31 mouse cellular contexts compared by ENCODE assay signal in genomic region chr11:97952367-97953006, GRCm38 (mm10). TPM values are rescaled to one million over a fixed set of nuclear protein-coding genes. Genes with fewer than 3 reads are reported as not detected.
"Had no signal": no experiment of that assay in that cellular context is flagged by ENCODE, and none has a peak within 500 bp of the region (broad histone marks: within the 10 kb centered on the region; RNA-seq: fewer than 3 reads in every experiment).

No protein-coding gene starts in this region.

- H3K27ac ChIP-seq: limb, embryonic 10.5 days; limb, embryonic 12.5 days; limb, embryonic 13.5 days; limb, embryonic 15.5 days; liver, embryonic 12.5 days; liver, embryonic 13.5 days; liver, embryonic 14.5 days; liver, embryonic 15.5 days; lung, embryonic 15.5 days; macrophage; midbrain, embryonic 10.5 days; midbrain, embryonic 12.5 days; midbrain, embryonic 13.5 days; midbrain, embryonic 15.5 days had no signal

- ATAC-seq: liver, embryonic 12.5 days; liver, postnatal 0 days; lung, postnatal 0 days; midbrain, embryonic 13.5 days; midbrain, embryonic 15.5 days; midbrain, embryonic 16.5 days had no signal

- H3K4me2 ChIP-seq: limb, embryonic 12.5 days; limb, embryonic 13.5 days; limb, embryonic 15.5 days; liver, embryonic 11.5 days; liver, embryonic 12.5 days; liver, embryonic 13.5 days; liver, embryonic 15.5 days; lung, embryonic 14.5 days; lung, embryonic 15.5 days; midbrain, embryonic 11.5 days; midbrain, embryonic 12.5 days; midbrain, embryonic 13.5 days; midbrain, embryonic 15.5 days had no signal

- DNase-seq: left cerebral cortex, postnatal 4 days; liver; liver, embryonic 13.5 days; liver, postnatal 0 days; lung, adult 2 months; lung, embryonic 14.5 days; lung, postnatal 10 days; lung, postnatal 14 days; lung, postnatal 36 days; lung, postnatal 4 days; midbrain, embryonic 14.5 days had no signal

- H3K27me3 ChIP-seq: limb, embryonic 12.5 days; limb, embryonic 13.5 days; limb, embryonic 15.5 days; liver, embryonic 12.5 days; liver, embryonic 13.5 days; liver, embryonic 15.5 days; lung, embryonic 15.5 days; midbrain, embryonic 12.5 days; midbrain, embryonic 13.5 days; midbrain, embryonic 15.5 days had no signal

- H3K4me3 ChIP-seq: limb, embryonic 10.5 days; limb, embryonic 12.5 days; limb, embryonic 13.5 days; limb, embryonic 15.5 days; liver, embryonic 12.5 days; liver, embryonic 13.5 days; liver, embryonic 15.5 days; lung, embryonic 15.5 days; megakaryocyte, embryonic 14.5 days; midbrain, embryonic 10.5 days; midbrain, embryonic 12.5 days; midbrain, embryonic 13.5 days; midbrain, embryonic 15.5 days; myocyte had no signal

- H3K36me3 ChIP-seq: limb, embryonic 10.5 days; limb, embryonic 12.5 days; limb, embryonic 13.5 days; limb, embryonic 15.5 days; liver, embryonic 12.5 days; liver, embryonic 13.5 days; liver, embryonic 15.5 days; lung, embryonic 15.5 days; midbrain, embryonic 10.5 days; midbrain, embryonic 12.5 days; midbrain, embryonic 13.5 days; midbrain, embryonic 15.5 days had no signal

- H3K4me1 ChIP-seq: limb, embryonic 12.5 days; limb, embryonic 13.5 days had no signal

- H3K9me3 ChIP-seq: limb, embryonic 10.5 days; limb, embryonic 12.5 days; limb, embryonic 13.5 days; limb, embryonic 15.5 days; liver, embryonic 12.5 days; liver, embryonic 13.5 days; liver, embryonic 15.5 days; lung, embryonic 15.5 days; midbrain, embryonic 10.5 days; midbrain, embryonic 12.5 days; midbrain, embryonic 13.5 days; midbrain, embryonic 15.5 days had no signal

- H3K9ac ChIP-seq: limb, embryonic 12.5 days; limb, embryonic 13.5 days; limb, embryonic 15.5 days; liver, embryonic 12.5 days; liver, embryonic 13.5 days; liver, embryonic 14.5 days; liver, embryonic 15.5 days; liver, postnatal 0 days; lung, embryonic 14.5 days; lung, embryonic 15.5 days; midbrain, embryonic 12.5 days; midbrain, embryonic 13.5 days; midbrain, embryonic 15.5 days had no signal

RNA-seq across cellular contexts. Expression of gene Plxdc1, which starts 33.8 kb away (rescaled TPM):
- polyA plus RNA-seq: limb, embryonic 10.5 days; limb, embryonic 12.5 days; midbrain, embryonic 11.5 days; neural tube, embryonic 11.5 days had no signal
